Mouse (Mus musculus): Measurements from ENCODE around the gene Gm10553. TPM values are rescaled to one million over a fixed set of nuclear protein-coding genes. Genes with fewer than 3 reads are reported as not detected.
"Not testable (repeated sequence)": the region's sequence is repeated elsewhere in the genome, so short reads cannot be mapped to it uniquely, and the experiment has no call there.

The Gm10553 gene
- total RNA-seq, 1 experiment from 2014 or later: not detected

DNA sequence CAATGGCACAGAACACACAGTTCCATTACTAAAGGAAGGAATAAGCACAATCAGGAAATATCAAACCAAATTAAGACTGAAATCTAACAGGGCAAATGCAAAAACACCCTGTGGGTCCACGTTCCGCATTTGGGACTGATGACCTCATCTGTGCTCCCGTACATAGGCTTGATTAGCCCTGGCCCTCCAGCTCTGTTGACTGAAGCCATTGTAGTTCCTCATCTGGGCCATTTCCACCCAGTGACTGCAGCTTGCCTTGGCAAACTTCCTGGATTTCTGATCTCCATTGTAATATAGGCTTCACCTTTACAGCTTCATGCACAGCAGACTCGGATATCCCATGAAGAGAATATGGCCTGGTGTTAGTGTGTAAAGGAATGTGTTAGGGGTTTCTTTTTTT lies 21.9 kb downstream of the Gm10553 start:
- ATAC-seq (replicated peaks; ENCODE audit: insufficient number of reproducible peaks, low FRiP score, low TSS enrichment, poor library complexity, severe bottlenecking): not testable (repeated sequence)

GRCm38 (mm10) chr1:85133671-85134070 lies 33.7 kb downstream of the Gm10553 start:
- ATAC-seq (replicated peaks; ENCODE audit: insufficient number of reproducible peaks, low FRiP score, low TSS enrichment, poor library complexity, severe bottlenecking): not testable (repeated sequence)

Other genes starting within 250 kb of the Gm10553 start
- gene Slc16a14, start 165.0 kb upstream of the Gm10553 start, total RNA-seq (2017): 0.29 TPM in 1 of 3 replicates, not detected in the others
- gene A530032D15Rik, start 9.7 kb downstream of the Gm10553 start, total RNA-seq (2017): 13.9 to 23.3 TPM (median 21.6 TPM) in 3 replicates
- 52.0 to 81.1 TPM (median 64.3 TPM) in 3 replicates for gene C130026I21Rik, start 170.4 kb downstream of the Gm10553 start, total RNA-seq (2017)

All from monocyte, adult 5-6 weeks (primary cell).